Mouse (Mus musculus): ENCODE data around the gene Fam129a. TPM values are rescaled to one million over a fixed set of nuclear protein-coding genes. Genes with fewer than 3 reads are reported as not detected.

The Fam129a gene
- total and polyA plus RNA-seq, 3 experiments, result 27.8 to 48.3 (median 37.0) TPM

- dilution Hi-C loops (cut with MboI; ENCODE audit: extremely low pct_ligation_motif_present, extremely low pct_unique_long_range_greater_than_20kb, low sequenced_read_pairs), result no loop called here
- H3K79me2 ChIP-seq (replicated peaks; ENCODE audit: control insufficient read depth, extremely low read depth, insufficient read depth, poor library complexity, severe bottlenecking), result 0 out of 2 replicates have a peak, but pooled peaks cover 2% of the 10 kb centered on the region
- 0 out of 4 replicates have a peak, but pooled peaks cover 0 to 3% of the 10 kb centered on the region in 2 experiments for H3K4me1 ChIP-seq (ENCODE audit: control insufficient read depth in 1 of 2, insufficient read depth in 2 of 2)
- no peak for DNase-seq (ENCODE audit: extremely low read depth)
- H3K9me3 ChIP-seq (replicated peaks; ENCODE audit: low read length), result no peaks in the 10 kb centered on the region
- peaks cover 13 to 32% of the 10 kb centered on the region in 2 experiments for H3K36me3 ChIP-seq (replicated peaks in 1 of 2; ENCODE audit: control insufficient read depth in 1 of 2, insufficient read depth in 1 of 2, low read length in 1 of 2)
- no peaks in the 10 kb centered on the region for H3K27me3 ChIP-seq (replicated peaks)
- H3K9ac ChIP-seq (ENCODE audit: insufficient read depth, low read depth), result no peak overlapping the region
- TF ChIP-seq ZMIZ1 (IDR thresholded peaks at IDR 0.05; ENCODE audit: low read depth, low read length) (no peak), CHD2 (IDR thresholded peaks at IDR 0.05; ENCODE audit: low read length) (no peak), ELF1 (IDR thresholded peaks at IDR 0.05; ENCODE audit: low read depth, low read length) (no peak), RCOR1 (conservative IDR thresholded peaks at IDR 0.05; ENCODE audit: low read depth, low read length) (no peak), BHLHE40 (IDR thresholded peaks at IDR 0.05; ENCODE audit: low read depth, low read length) (no peak), MAFK (IDR thresholded peaks at IDR 0.05; ENCODE audit: insufficient replicate concordance, low read length) (no peak), USF2 (conservative IDR thresholded peaks at IDR 0.05; ENCODE audit: low read depth, low read length) (no peak), NELFE (IDR thresholded peaks at IDR 0.05; ENCODE audit: low read depth, low read length) (no peak), POLR2A (IDR thresholded peaks at IDR 0.05; ENCODE audit: low read depth, low read length) (no peak), TBP (conservative IDR thresholded peaks at IDR 0.05; ENCODE audit: low read depth, low read length) (no peak), MEF2A (IDR thresholded peaks at IDR 0.05; ENCODE audit: borderline replicate concordance, low read depth, low read length) (no peak), E2F4 (IDR thresholded peaks at IDR 0.05; ENCODE audit: insufficient replicate concordance, low read depth, low read length) (no peak), ZNF384 (IDR thresholded peaks at IDR 0.05; ENCODE audit: low read depth, low read length) (no peak), HCFC1 (IDR thresholded peaks at IDR 0.05; ENCODE audit: low read depth, low read length) (no peak), UBTF (IDR thresholded peaks at IDR 0.05; ENCODE audit: low read depth, low read length) (no peak), JUND (conservative IDR thresholded peaks at IDR 0.05; ENCODE audit: low read depth, low read length) (no peak), CTCF (conservative IDR thresholded peaks at IDR 0.05 in 1 of 2, IDR thresholded peaks at IDR 0.05 in 1 of 2; ENCODE audit: low read depth in 2 of 2, low read length in 2 of 2) (no peak), POLR2AphosphoS2 (IDR thresholded peaks at IDR 0.05; ENCODE audit: low read depth, low read length) (no peak), SMC3 (IDR thresholded peaks at IDR 0.05; ENCODE audit: low read depth, low read length) (no peak)
- no peak overlapping the region for H3K4me3 ChIP-seq (replicated peaks in 1 of 3; ENCODE audit: low read depth in 2 of 3, low read length in 2 of 3, poor library complexity in 1 of 3)
- no peak overlapping the region for H3K27ac ChIP-seq (ENCODE audit: insufficient read depth, low read depth)
- no peak overlapping the region for H3K4me2 ChIP-seq (ENCODE audit: insufficient read depth, low read depth, poor library complexity, severe bottlenecking)
- in situ Hi-C loops (cut with MboI; ENCODE audit: low pct_ligation_motif_present, low pct_unique_long_range_greater_than_20kb, low sequenced_read_pairs), result no loop called here
These were observed 104.7 kb downstream of the Fam129a start for GRCm38 (mm10) chr1:151675684-151676083.

DNA sequence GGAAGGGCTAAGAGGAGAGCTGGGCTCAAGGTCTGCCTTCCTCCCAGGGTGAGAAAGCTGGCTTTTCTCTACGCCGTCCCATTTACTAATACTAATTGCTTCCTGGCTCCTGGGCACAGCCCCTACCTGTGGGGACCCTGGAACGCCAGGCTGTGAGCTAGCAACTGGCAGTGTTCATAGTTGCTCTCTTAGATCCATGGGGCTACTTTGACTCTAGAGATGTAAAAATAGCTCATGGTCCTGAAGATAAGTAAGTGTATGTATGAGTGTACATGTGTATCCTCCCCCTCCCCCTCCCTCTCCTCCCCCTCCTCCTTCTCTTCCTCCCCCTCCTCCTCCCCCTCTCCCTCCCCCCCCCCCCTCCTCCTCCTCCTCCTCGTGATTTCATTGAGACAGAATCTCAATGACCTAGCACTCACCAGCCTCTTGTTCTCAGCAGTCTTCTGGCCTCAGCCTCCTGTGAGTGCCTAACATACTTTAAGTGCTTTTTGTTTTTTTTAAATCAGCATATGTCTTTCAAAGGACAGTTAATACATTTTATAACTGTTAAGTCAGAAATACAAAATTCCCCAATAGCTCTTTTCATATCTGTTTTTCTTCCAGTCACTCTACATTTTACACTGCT is 106.3 kb downstream of the Fam129a start:
- in situ Hi-C loops (cut with MboI; ENCODE audit: low pct_ligation_motif_present, low pct_unique_long_range_greater_than_20kb, low sequenced_read_pairs), result no loop called here
- Histone ChIP-seq H3K4me2 (ENCODE audit: insufficient read depth, low read depth, poor library complexity, severe bottlenecking) (no peak overlapping the region), H3K4me1 (ENCODE audit: control insufficient read depth in 1 of 2, insufficient read depth in 2 of 2) (0 out of 4 replicates have a peak, but pooled peaks cover 0 to 3% of the 10 kb centered on the region in 2 experiments), H3K79me2 (replicated peaks; ENCODE audit: control insufficient read depth, extremely low read depth, insufficient read depth, poor library complexity, severe bottlenecking) (0 out of 2 replicates have a peak, but pooled peaks cover 2% of the 10 kb centered on the region), H3K36me3 (replicated peaks in 1 of 2; ENCODE audit: control insufficient read depth in 1 of 2, insufficient read depth in 1 of 2, low read length in 1 of 2) (peaks cover 9 to 34% of the 10 kb centered on the region in 2 experiments), H3K9ac (ENCODE audit: insufficient read depth, low read depth) (no peak overlapping the region), H3K4me3 (replicated peaks in 1 of 3; ENCODE audit: low read depth in 2 of 3, low read length in 2 of 3, poor library complexity in 1 of 3) (no peak overlapping the region), H3K9me3 (replicated peaks; ENCODE audit: low read length) (no peaks in the 10 kb centered on the region), H3K27me3 (replicated peaks) (no peaks in the 10 kb centered on the region), H3K27ac (ENCODE audit: insufficient read depth, low read depth) (no peak overlapping the region)
- TF ChIP-seq SMC3 (IDR thresholded peaks at IDR 0.05; ENCODE audit: low read depth, low read length) (no peak), CHD2 (IDR thresholded peaks at IDR 0.05; ENCODE audit: low read length) (no peak), PAX5 (IDR thresholded peaks at IDR 0.05; ENCODE audit: low read length) (no peak), POLR2A (IDR thresholded peaks at IDR 0.05; ENCODE audit: low read depth, low read length) (no peak), HCFC1 (IDR thresholded peaks at IDR 0.05; ENCODE audit: low read depth, low read length) (no peak), BHLHE40 (IDR thresholded peaks at IDR 0.05; ENCODE audit: low read depth, low read length) (no peak)
- dilution Hi-C loops (cut with MboI; ENCODE audit: extremely low pct_ligation_motif_present, extremely low pct_unique_long_range_greater_than_20kb, low sequenced_read_pairs), result no loop called here
- no peak for DNase-seq (ENCODE audit: extremely low read depth)

All from CH12.LX (cell line).